Mouse (Mus musculus) lung, postnatal 36 days (tissue): ENCODE data around the gene Rps10.

ENCODE experiments used
- DNase-seq: peaks from one replicate; pipeline ENCODE4 v3.0.0; 2022; ENCODE audit warnings: mixed read lengths

The Rps10 gene

DNA sequence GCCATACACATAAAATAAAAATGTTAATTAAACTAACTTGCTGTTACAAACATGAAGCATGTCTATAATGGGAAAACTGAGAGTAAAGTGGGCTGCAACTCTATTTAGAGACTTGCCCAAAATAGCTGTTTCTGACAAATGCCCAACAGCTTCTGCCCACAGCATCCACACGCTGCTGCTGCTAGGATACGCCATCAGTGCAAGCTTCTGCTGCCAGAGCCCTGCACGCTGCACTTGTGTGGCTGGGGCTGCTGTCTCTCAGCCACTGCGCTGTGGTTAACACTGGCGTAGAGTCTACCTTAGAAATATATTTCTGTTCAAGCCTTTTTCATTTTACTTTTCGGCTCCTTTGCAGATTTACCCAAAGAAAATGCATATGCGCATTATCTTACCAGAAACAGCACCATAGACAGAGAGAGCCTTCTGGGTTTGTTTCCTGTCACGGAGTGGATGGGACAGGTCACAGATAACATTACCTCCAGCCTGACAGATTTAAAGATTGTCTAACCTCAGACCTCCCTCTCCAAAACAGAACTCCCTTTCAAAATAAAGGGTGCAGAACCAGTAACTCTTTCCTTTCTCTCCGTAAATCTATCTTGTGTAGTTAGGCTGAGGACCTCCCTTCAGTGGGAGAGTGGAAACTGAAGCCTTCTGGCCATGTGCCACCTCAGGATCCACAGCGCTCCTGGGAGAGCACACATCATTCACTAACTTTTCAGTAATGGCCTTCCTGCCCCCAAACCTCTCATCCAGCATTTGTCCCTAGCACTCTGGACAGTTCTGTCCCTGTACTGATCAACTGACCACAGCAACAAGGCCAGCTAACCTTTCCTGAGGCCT lies 25.6 kb downstream of the Rps10 start:
- DNase-seq, result no peak

GRCm38 (mm10) chr17:27609576-27609975 lies 26.9 kb downstream of the Rps10 start:
- DNase-seq, result no peak

- DNase-seq, result no peak
Observed at GRCm38 (mm10) chr17:27603522-27604234, 32.8 kb downstream of the Rps10 start.

- DNase-seq, result no peak
Observed at GRCm38 (mm10) chr17:27603036-27603435, 33.4 kb downstream of the Rps10 start.

GRCm38 (mm10) chr17:27600869-27601268 lies 35.6 kb downstream of the Rps10 start:
- no peak for DNase-seq

- DNase-seq, result no peak
Observed at GRCm38 (mm10) chr17:27600286-27600685, 36.2 kb downstream of the Rps10 start.

DNA sequence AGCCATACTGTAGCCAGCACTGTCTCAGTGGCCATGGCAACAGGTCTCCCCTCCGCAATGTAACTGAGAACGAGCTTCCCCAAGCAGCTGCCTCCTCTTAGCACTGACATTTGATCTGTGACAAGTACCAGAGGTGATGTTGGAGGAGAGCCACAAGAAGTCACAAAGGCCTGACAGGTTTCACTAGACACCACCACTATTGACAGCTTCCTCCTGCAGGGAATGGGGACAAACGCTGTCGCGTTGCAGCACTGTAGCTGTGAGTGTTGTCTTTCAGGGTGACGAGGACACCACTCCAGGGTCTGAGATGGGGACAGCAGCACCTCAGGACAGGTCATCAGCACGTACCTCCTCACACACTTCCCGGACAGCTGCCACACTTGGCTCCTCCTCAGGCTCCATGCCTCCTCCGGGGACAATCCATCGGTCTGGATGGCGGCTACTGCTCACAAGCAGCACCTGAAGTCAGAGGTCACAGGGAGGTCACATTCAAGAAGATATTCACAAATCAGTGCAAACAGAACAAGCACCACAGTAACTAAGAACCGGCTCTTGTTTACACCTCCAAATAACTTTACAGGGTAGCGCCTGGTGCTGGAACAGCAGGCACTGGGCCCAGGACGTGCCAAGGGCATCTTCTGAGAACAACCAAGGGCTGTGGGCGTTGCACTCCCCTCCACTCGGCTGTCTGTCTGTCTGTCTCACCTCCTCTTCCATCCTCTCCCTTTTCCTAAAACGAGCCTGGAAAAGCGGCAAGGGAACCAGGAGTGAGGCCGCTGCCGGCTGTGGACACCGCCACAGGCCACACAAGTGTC lies 39.9 kb downstream of the Rps10 start:
- DNase-seq, result no peak

GRCm38 (mm10) chr17:27595659-27596375 lies 40.7 kb downstream of the Rps10 start:
- DNase-seq, result no peak

DNA sequence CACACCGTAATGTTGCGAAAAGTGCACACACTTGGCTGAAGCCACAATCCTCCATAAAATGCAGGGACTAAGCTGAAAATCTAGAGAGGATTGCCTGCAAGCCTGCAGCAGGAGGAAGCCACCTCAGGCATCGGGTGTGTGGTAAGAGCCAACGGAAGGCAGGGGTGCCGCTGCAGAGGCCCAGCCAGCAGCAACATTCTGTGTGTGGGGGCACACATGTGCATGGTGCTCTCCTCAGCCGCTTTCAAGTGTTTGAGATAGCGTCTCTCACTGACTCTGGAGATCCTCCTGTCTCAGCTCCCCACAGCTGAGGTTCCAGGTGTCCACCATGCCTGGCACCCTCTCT lies 43.9 kb downstream of the Rps10 start:
- no peak for DNase-seq

DNA sequence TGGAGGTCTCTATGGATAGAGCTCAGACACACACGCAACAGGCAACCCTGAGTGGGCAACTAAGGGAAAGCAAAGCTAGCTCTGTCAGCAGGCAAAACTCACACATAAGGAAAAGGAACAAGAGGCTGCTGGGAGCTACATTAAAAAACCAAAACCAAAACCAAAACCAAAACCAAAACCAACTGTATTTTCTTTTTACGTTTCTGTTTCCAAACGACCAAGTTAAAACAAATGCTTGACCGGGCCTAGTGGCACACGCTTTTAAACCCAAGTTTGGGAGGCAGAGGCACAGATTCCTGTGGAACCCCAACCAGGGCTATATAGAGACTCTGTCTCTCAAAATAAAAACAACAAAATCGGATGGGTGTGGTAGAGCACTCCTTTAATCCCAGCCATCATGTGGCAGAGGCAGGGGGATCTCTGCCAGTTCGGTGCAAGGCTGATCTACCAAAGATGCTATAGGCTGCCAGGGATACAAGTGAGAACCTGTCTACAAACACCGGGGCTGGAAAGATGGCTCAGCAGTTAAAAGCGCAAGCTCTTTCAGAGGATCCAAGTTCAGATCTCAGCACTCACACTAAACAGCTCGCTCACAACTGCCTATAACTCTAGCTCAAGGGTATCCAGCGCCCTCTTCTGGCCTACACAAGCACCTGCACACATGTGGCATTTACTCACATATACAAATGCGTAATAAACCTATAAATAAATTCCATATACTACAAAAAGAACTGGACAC lies 44.5 kb downstream of the Rps10 start:
- no peak for DNase-seq

GRCm38 (mm10) chr17:27588231-27588630 lies 48.2 kb downstream of the Rps10 start:
- DNase-seq, result no peak

GRCm38 (mm10) chr17:27587252-27587651 lies 49.2 kb downstream of the Rps10 start:
- no peak for DNase-seq

DNA sequence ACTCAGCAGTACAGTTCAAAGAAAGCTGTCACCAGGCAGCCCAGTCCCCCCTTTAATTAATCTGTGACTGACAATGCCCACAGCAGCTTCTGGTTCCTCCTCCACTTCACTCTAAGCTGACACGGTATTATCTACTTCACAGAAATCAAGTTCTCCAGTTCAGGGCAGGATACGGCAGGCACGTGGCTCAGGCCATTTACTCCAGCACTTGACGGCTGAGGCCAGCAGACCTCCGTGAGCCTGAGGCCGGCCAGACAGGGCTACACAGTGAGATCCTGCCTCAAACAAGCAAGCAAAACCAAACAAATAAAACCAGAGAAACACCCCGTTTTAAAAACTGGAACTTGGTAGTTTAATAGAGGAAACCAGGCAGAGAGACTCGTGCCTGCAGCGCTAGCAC lies 49.8 kb downstream of the Rps10 start:
- DNase-seq, result no peak

- DNase-seq, result no peak
Observed at GRCm38 (mm10) chr17:27583185-27583894, 53.1 kb downstream of the Rps10 start.
